Mouse (Mus musculus): Measurements from ENCODE around the gene Rgs3.

Gene Rgs3

DNA sequence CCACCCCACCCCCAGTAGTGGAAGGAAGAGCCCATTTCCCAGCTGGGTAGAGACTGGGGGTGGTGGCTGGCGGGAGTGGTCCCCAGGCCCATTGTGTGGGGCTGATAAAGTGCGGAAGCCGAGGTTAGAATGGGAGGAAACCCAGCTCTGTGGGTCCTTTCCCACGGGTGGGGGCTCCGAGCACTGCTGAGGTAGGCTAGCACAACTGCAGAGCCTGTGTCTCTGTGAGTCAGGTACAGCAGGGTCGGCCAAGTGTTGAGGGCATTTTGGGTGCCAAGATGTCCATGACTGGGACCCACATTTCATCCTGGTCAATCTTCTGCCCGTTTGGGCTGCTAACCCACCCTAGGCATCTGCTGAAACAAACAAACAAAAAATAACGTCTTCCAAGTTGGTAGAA lies 135.9 kb downstream of the Rgs3 start:
- DNase-seq, result peak; percentile 78

DNA sequence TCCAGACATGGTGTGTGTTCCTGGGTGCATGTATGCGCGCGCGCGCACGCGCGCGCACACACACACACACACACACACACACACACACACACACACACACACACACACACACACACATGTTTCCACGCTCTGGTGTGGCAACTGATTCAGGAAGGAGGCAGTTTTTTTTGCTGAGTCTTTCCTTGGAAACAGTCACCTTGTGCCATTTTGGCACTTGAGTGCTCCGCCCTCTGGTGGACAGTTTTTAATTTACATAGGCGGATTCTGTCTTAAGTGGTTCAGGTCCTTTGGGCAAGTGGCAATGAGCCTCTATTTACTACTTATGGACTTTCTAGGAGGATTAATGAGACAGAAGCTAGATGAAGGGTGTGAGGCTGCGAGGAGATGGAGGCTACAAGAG lies 136.3 kb downstream of the Rgs3 start:
- peak; percentile 87 for DNase-seq

DNA sequence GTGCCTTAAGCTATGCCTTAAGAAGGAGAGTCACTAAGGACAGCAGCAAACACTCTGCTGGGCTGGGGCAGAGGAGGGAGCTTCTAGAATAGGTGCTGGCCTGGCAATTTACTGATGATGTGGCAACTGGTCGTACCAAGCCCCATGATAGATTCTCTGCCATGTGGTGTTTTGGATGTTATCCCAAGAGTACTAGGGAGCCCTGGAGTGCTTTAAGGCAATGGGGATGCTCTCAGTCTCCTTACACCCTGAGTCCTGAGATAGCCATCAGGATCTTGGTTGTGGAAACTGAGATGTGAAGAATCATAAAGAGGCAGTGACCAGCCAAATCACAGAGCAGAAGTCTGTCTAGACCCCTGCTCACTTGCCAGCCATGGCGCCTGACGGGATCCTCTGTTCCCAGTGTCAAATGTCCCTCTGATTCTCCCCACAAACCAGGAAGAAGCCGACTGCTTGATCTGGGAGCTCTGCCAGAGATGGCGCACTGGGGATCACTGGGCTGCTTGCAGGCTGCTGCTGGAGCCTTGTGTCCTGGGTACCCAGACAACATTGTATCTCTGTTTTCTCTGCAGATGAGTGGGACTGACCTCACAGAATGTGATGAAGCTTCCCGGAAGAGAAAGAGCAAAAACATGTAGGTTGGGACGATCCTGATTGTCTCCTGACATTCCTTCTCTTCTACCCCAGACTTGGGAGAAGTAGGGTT lies 137.2 kb downstream of the Rgs3 start:
- peak; percentile 84 for DNase-seq

DNA sequence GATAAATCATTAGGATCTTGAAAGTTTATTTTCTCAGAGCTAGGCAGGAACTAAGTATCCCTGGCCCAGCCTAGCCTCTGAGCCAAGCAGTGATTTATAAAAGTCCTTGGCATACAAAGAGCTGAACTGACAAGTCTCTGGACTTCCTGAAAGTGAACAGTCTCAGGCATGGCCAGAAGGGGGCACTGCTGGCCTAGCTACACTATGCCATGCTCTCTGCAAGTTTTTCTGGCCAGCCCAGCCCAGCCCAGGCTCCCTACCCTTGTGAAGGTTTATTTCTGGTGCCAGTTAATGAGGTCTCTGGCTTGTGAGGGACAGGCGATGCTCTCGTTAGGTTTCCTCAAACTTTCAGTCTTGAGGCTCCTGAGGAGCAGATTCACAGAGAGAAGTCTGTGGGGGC lies 137.8 kb downstream of the Rgs3 start:
- peak; percentile 96 for DNase-seq

DNA sequence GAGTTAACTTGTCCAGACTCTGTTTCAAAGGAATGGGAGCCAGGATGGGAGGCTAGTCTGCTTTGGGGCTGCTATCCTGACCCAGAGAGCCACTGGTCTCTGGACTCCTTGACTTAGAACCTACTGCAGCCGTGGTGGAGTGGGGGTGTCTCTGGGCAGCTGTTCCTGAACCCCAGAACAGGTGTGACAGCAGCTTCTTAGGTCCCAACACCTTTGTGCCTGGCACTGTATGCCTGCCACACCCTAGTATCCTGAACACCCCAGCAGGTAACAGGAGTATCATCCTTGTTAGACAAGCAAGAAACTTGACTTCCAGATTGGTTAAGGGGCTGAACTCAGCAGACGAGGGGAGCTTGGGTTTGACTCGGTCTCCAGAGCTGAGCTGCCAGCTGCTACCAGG lies 138.9 kb downstream of the Rgs3 start:
- DNase-seq, result no peak

DNA sequence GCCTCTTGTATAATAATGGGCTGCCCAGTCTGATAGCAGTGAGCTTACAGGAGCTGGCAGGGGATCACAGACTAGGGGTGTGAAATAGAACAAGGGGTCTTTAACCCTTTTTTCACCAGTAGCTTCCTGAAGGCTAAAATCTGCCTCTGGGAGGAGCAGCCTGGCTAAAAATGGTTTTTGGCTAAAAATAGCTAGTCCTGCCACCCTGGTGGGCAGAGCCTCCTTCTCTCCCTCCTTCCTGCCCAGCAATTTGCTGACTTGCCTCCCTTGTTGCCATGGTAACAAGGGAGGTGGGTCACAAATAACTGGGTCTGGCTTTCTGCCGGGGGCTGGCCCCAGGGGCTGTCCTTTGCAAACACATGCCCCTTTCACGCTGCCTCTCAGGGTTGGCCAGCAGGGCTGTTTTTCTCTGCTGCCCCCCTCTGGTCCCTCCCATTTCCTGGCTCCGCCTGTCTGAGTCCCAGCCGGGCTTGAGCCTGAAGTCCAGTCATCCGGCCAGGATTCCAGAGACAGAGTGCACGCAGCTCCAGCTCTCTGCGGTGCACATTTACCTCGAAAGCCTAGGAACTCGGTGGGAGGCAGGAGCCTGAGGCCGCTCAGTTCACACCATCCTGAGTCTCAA lies 139.7 kb downstream of the Rgs3 start:
- peak; percentile 98 for DNase-seq

DNA sequence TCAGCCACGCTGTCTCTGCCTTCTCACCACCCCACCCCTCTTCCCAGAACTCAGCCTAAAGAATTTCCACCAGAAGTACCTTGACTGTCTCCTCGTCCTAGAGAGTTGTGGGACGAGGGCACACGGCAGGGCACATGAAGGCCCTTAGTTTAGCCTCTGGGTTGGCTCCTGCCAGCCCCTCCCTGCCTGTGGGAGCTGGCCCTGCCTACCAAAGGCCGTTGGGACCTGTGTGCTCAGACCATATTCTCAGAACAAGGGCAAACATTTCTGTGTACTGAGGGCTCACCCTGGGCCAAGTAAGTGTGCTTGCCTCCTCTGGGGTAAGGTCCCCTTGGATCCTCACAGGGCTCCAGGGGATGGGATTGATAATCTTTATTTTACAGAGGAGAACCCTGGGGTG lies 140.8 kb downstream of the Rgs3 start:
- no peak for DNase-seq

DNA sequence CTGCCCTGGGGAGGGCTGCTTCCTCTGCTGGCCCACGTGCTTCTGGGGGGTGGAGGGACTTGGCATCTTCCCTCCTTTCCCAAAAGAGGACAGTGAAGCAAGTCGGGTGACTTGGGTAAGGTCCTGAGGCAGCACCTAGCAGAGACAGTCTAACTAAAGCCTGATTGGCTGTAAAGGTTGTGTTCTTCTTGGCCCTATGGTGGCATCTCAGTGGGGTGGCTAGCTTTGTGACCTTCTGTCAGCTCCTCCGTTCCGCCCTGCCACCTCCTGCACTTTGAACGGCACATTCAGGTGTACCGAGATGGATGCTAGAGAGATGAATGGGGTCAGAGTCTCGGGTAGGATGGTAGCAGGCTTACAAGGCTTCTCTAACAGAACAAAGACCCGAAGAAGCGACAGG lies 143.5 kb downstream of the Rgs3 start:
- no peak for DNase-seq

DNA sequence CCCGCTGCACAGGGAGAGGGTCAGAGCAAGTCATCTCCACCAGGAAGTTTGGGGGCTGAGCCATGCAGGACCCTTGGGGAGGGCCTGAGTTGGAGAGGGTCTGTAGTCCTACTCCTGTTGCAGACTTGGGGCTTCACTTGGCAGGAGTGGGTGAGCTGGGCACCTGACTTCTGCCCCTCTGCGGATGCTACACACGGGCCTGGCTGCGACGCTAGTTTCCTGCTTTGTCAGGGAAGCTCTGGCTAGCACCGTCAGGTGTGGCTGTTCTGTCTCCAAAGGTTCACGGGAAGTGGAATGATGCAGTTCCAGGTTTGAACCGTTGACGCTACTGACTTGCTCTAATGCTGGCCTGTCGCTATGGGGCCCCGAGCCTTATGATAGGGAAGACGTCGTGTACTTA lies 144.6 kb downstream of the Rgs3 start:
- DNase-seq, result no peak

DNA sequence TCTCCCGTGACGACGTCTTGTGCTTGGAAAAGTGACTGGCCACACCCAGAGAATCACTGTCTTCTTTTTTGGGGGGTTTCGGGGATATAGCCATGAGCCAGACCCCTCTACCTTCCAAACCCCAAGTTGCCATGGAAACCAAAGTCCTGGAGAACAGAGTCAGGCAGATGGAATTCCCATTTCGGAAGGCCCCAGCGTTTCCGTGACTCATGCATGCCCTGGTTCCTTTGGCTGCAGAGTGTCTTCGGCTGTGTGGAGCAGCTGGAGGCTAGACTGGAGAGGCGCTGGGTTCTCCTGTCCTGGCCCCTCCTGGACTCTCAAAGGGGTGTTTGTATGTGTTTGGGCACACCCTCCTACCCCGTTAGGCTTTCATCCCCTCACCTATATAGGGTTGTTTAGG lies 145.4 kb downstream of the Rgs3 start:
- peak; percentile 51 for DNase-seq

DNA sequence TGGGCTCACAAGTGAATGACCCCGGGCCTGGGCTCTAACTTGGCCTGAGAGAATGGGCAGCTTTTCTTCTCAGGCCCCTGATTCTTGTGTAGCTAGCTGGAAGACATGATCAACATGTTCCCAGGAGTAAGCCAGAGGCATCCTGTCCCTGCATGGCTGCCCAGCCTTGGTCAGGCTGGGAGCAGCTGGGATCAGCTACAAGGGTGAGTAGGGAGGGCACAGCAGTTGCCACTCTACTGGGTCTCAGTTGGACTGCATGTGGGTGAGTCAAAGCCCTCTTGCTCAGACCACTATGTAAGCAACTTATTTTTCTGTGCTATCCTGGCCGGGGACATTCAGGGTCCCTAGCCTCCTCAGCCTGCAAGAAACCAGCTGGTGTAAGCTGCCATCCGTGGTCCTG lies 146.1 kb downstream of the Rgs3 start:
- DNase-seq, result no peak

DNA sequence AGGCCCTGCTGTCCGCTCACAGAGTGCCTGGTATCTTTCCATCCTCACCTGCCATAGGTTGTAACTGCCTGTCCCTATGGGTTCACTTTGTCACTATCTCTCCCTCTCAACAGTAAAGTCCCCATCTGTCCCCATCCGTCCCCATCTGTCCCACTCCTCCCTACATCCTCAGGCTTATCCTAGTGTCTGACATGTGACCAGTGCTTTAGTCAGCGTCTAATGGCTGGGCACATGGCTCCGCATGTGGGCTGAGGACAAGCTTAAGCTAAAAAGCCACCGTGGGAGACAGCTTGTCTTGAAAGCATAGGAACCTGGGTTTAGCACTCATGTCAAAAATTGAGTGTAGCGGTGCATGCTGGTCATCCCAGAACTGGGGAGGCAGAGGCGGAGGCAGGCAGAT lies 148.4 kb downstream of the Rgs3 start:
- no peak for DNase-seq

DNA sequence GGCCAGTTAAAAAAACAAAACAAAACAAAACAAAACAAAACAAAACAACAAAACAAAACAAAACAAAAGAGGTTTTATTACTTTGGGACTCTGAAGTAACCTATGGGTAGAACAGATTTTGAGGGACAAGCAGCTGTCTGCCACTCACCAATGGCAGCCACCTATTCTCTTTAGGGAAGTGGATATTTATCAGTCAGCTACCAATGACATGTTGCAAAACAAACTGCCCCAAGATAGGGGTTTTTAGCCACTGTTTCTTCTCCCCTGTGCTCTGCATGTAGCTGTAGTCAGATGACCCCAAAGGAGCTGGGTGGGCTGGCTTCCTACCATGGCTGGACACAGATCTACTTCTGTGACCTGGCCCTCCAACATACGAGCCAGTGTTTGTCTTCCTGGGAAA lies 149.3 kb downstream of the Rgs3 start:
- DNase-seq, result no peak

DNA sequence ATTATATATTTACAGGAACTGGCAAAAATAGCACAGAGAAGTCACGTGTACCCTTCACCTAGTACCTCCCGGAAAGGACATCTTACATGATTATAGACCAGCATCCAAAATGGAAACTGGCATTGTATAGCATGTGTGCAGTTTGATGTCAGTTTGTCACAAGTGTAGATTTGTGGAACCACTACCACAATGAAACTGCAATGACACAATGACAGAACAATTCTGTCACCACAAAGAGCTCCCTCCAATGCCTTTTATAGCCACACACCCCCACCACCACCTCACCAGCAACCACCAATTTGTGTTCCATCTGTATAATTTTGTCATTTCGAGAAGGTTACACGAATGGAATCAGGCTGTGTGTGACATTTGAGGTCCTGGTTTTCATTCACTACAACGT lies 149.8 kb downstream of the Rgs3 start:
- no peak for DNase-seq

DNA sequence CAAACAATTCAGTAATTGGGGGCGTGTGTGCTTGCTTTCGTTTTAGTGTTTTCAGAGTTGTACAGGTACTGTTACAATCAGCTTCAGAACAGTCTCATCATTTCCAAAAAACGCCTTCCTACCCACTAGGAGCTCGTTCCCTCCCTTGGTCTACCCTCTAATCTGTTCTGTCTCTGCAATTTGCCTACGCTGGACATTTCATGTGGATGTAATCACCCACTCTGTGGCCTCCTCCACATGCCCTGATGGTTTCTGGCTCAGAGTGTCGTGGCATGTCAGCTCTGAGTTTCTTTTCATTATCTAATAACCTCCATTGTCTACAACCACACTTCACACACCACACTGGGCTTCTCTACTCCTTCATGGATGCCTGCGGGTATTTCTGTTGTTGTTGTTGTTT lies 151.5 kb downstream of the Rgs3 start:
- no peak for DNase-seq

DNA sequence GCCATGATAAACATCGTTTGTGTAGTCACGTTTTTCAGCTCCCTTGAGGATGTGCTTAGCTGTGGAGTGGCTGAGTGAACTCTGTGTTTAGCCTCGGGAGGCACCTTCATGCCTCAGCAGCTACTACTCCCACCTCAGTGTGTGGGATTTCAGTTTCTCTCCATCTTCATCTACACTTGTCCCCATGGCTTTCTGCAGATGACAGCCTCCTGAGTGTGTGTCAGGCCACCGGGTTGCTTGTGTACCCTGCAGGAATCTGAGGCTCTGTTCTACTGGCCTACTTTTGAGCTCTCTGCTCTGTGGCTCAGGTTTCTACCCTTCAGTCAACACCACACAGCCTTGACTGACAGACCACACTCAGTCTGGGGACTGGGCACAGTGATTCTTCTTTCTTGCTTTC lies 151.9 kb downstream of the Rgs3 start:
- DNase-seq, result no peak

DNA sequence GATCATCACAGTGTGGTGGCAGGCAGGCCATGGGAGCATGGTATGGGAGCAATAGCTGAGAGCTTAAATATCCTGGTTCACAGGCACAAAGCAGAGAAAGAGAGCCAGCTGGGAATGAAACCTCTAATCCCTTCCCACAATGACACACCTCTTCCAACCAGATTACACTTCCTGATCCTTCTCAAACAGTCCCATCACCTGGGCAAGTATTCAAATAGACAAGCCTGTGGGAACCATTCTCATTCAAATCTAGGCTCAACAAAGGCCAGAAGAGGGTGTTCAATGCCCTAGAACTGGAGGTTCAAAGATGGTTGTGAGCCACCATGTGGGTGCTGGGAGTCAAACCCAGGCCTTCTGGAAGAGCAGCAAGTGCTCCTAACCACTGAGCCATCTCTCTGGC lies 161.2 kb downstream of the Rgs3 start:
- DNase-seq, result no peak

DNA sequence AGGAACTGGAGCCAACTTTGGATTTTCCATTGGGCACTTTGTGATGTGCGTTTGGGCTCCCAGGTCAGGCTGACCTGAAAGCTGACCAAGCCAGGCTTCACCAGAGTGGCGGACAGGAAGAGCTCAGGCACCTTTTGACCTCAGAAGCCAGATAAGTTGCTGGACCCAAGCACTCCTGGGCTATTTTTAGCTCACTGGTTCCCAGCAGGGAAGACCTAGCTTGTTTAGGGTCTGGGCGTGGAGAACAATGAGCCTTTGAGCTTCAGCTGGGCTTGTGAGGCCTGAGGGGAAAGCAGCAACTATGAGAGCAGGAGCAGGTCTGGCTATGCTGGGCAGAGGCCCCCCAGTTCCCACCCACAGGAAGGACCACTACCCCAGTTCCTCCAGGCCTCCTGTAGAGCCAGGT lies 162.4 kb downstream of the Rgs3 start:
- DNase-seq, result no peak

DNA sequence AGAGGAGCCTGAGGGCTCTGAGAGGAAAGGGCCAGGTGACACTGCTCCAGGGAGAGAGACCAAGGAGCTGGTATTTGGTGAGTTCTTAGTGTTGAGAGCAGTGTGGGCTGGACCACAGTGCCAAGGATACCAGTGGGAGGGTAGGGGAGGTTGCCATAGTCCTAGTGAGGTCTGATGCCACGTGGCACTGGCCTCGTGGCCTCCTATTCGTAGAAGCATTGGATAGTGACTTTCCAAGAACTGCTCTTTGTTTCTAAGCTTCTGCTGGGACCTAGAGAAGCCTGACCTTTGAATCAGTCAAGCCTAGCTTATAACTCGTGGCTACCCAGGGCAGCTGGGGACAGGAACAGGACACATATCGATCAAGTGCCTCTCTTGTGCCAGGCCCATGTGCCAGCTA lies 164.1 kb downstream of the Rgs3 start:
- DNase-seq, result no peak

DNA sequence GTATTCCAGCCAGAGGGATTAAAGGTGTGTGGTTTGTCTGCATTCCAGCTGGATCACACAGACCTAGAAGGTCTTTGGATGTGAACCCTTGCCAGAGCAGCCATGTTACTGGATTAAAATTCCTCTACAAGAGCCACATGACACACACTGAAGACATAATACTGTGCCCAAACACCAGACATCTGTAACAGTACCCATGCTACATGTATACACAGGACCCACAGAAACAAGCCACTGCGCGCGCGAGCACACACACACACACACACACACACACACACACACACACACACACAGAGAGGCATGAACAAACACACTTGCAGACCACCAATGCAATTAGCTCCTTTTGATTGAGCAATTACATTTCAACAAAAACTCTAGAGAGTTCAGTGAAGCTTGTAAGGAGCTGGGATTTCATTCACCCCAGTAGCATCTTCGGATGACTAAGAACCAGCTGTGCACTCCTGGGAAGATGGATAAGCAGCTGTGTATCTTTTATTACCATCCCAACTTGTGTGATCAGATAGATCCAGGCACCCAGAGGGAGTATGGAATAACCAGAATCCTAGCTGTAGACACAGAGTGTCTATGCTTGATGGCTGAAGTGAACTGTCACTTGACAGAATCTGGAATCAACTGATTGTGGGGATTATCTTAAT lies 166.8 kb downstream of the Rgs3 start:
- DNase-seq, result no peak

DNA sequence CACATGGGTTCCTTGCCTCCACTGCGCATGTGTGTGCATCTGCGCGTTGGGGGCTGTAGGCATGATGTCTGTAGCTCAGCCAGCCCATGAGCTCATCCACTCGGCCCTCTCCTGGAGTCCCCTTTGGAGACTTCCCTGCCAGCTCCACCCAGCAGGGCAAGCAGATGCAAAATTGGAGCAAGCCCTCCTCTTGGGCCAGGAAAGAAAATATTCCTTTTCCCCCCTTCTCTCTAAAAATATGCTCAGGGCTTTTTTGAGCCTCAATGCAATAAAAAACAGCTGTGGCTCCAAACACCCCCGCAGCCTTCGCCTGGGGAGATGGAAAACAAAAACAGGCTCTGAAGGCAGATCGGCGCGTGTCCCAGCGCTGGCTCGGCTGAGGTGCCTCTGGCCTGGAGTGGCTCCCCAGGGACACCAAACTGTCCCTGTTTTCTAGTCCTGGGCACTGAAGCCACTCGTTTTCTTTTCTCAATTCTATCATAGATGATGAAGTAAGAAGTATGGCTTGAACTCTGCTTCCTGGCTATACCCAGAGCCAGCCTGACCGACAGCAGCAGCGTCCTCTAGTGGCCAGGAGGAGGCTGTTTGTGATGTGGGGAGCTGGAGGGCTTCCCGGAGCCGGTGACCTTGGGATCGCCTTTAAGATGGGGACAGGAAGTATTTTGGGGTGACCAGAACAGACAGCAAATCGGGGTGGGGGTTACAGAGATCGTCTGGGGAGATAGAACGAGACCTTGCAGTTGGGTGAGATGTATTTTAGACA lies 168.1 kb downstream of the Rgs3 start:
- peak; percentile 69 for DNase-seq

DNA sequence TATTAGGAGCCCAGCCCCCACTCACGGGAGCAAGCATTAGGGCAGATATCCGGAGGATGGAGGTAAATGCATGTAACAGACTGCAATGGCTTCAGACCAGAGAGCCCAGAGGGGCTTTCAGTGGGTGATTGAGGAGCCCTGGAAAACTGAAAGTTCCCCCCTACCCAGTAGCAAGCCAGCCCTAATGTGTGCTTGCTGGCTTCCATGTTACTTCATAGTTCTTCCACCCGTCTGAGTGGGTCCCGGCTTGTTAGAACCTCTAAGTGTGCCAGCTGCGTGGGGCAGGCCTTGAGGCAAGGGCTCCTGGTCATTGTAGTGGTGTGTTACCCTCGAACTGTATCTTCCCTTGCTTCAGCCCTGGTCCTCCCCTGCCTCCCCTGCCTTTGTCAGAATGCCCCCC lies 168.8 kb downstream of the Rgs3 start:
- DNase-seq, result no peak

DNA sequence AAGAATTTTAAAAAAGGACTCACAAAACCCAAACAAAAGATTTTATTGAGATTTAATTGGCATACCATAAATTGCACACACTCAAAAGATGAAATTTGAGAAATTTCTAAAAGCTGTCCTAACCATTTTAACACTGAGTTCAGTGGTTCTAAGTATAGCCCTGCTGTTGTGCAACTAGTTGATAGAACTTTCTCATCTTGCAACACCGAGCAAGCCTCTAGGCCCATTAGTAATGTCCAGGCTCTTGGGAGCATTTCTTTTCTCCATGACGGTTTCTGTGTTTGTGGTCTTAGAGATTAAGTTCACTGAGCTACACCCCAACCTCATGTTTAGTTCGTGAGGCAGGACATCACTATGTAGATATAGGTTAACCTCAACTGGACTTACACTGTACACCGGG lies 169.5 kb downstream of the Rgs3 start:
- no peak for DNase-seq

DNA sequence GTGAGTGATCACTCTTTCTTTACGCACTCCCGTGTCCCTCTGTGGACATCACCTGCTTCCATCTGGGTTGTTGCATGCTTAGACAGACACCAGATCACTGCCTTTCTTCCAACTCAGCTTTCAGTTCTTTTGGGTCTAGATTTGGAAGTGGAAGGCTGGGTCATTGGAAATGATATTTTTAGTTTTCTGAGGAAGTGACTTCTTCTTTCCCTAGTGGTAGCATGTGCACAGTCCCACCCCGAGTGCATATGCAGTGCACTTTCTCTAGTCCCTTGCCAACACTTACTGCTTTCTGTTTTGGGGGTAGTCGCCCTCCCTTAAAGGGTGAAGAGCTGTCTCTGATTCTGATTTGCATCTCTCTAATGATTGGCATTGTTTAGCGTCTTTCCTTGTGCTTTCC lies 170.3 kb downstream of the Rgs3 start:
- DNase-seq, result no peak

All from lung, postnatal 10 days (tissue).